Mouse (Mus musculus): Measurements from ENCODE around the gene Dnajb12.

The Dnajb12 gene

DNA sequence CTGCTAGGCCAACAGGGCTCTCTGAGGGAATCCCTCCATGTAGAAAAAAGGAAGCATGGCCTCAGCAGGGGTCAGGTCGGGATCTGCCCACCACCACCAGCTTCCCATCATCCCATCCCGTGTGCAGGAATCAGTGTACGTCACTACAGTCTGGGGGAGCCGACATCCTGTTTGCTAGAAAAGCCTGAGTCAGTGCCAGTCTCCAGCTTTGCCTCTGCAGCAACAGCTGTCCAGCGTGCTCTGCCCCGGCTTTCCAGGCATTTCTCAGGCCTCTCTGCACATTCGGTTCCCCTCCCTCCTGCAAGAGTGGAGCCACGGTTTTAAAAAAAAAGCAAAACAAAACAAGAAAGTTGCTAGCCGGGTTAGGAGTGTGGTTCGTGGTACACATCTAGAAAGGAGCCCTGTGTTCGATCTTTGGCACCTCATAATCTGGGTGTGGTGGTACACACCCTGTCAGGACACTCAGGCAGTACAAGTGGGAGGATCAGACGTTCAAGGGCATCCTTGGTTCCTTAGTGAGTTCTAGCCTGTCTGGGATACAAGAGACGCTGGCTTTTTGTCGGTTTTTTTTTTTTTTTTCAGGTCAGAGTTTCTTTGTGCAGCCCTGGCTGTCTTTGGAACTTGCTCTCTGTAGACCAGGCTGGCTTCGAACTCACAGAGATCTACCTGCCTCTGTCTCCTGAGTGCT, 40.3 kb downstream of the Dnajb12 start:
- no peak for DNase-seq (ENCODE audit: low spot score)

DNA sequence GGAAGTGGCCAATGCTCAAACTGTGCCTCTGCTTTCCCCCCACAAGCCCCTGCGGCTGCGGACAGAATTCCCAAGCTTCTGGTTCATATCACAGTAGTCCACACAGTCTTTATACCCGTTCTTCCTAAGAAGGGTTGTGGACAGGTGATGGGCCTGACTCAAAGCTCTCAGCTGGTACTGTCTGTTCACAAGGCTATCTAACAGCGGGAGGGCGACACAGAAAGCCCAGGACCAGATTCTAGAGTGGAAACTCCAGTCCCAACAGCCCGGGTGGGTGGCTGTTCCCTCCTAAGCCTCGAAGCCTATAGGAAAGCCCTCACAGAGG, 41.1 kb downstream of the Dnajb12 start:
- DNase-seq (ENCODE audit: low spot score) = no peak

DNA sequence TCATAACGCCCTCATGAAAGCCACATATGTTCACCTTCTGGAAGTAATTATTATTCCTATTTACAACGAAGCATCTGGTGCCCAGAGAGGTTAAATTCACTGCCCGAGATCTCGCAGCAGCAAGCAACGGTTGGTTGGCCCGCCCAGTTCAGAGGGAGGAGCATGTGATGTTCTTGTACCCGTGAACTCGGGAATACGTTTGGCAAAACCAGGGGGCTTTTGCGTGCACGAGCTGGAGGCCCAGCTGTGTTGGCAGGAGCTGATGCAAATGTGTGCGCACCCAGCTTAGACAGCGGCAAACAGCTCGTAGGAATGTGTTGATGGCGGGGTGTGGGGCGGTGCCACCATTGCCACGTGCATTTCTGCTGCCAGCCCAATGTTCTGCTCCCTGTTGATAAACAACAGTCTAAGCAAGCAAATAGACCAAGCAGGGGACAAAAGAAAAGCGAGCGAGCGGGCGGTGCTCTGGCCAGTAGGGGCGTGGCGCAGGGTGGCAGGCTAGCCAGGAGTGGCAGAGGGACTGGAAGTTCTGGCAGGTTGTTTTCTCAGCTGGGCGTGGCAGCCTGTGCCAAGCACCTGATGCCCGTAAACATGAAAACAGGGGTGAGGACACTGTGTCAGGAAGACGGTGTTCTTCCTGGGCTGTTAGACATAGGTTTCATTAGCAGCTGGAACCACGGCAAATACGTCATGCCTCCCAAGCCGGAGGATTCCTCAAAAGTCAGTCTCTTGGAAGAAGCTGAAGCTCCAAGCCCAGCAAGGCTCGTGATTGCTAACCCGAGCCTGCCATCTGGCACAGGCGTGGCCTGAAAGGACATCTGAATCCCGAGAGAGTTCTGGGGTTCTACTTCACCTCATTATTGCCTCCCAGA, 41.7 kb downstream of the Dnajb12 start:
- peak; percentile 43 for DNase-seq (ENCODE audit: low spot score)

DNA sequence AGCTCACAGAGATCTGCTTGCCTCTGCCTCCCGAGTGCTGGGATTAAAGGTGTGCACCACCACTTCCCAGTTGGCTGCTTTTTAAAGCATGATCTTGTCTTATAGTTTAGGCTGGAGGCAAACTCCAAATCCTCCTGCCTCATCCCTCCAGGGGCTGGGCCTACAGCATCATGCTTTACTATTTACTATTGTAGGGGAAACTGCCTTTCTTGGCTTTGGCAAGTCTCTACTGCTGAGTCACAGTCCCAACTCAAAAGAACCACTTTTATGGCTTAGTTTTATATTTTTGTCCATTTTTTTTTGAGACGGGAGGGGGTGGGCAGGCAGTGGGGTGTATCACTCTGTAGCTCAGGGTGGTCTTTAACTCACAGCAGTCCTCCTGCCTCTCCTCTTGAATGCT, 44.1 kb downstream of the Dnajb12 start:
- no peak for DNase-seq (ENCODE audit: low spot score)

DNA sequence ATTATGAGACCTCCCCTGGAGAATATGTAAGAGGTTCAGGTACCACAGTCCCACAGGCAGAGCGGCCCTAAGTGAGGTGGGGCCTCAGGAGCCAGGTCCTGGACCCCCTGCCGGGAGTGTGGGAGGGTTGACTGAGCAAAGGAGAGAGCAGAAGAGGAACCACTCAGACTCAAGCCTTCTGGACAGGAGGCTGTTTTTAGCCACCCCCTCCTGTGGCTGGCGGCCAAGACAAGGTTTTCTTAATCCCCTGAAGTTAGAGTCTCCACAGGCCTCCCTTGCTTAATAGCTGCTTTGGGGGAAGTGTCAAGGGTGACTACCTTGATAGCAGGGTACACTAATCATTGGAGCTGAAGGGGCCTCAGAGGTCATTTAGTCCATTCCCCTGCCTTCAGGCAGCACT, 44.9 kb downstream of the Dnajb12 start:
- no peak for DNase-seq (ENCODE audit: low spot score)

DNA sequence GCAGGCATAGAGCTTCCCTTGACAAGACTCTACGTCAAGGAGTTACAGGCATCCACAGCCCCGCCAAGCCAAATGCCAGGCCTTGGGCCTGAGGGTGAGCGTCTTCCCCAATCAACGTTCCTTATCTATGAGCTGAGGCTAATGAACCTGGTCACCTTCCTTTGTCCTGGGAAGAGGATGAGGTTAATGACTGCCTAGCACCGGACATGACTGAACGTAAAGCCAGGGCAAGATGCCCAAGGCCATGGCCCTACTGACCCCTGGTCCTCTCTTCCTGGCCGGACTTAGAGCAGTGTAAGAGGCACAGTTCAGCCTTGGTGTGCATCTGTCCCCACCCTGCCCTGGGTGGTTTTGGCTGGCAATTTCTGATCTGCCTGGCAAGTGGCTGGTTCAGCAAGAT, 49.8 kb downstream of the Dnajb12 start:
- no peak for DNase-seq (ENCODE audit: low spot score)

DNA sequence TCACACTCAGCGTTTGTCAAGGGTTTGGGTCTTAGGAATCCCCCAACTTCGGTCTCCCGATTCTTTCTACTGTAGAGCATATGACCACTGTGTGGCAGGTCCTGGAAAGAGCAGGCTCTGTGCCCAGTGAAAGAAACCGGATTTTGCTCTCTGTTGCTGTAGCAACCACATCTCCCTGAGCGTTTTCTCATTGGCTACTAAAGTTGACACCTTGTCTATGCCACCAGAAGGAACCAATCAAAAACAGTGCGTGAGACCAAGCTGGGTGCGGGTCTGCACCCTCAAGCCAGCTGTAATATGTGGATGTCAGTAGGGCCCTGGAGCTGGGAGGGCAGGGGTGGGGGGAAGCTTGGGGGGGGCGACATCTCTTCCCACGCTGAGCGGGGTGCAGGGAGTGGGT, 51.6 kb downstream of the Dnajb12 start:
- DNase-seq (ENCODE audit: low spot score) = no peak

DNA sequence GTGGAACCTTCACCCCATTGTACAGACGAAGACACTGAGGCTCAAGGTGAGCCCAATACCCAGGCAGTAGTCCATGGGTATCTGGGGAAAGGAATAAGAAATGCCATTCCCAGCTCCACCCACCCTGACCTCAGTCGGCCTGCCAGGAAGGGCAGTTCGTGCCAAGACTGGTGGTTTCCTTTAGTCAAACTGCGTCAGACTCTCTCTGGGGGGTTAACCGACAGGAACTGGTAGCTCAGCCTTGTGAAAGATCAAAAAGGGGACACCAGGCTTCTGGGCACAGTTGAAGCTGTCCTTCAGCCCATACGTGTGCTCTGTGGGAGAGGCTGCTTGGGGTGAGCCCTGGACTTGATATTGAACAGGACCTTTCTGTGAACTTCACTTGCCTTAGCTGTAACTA, 53.2 kb downstream of the Dnajb12 start:
- no peak for DNase-seq (ENCODE audit: low spot score)

DNA sequence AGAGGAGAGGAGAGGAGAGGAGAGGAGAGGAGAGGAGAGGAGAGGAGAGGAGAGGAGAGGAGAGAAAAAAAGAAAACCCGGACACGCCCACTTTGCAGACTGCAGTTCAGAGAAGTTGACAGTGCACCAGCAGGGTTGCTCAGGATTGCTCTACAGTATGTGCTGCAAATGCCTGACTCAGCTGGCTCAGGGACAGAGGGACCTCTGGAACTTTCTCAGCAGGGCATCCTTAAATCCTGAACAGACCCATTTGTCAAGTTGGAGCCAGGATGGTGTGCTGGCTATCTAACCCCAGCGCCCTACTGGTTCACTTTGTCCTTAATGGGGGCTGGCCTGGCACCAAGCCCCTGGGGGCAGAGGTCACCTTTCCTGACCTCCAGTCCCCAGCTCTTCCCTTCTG, 54.7 kb downstream of the Dnajb12 start:
- DNase-seq (ENCODE audit: low spot score) = no peak

DNA sequence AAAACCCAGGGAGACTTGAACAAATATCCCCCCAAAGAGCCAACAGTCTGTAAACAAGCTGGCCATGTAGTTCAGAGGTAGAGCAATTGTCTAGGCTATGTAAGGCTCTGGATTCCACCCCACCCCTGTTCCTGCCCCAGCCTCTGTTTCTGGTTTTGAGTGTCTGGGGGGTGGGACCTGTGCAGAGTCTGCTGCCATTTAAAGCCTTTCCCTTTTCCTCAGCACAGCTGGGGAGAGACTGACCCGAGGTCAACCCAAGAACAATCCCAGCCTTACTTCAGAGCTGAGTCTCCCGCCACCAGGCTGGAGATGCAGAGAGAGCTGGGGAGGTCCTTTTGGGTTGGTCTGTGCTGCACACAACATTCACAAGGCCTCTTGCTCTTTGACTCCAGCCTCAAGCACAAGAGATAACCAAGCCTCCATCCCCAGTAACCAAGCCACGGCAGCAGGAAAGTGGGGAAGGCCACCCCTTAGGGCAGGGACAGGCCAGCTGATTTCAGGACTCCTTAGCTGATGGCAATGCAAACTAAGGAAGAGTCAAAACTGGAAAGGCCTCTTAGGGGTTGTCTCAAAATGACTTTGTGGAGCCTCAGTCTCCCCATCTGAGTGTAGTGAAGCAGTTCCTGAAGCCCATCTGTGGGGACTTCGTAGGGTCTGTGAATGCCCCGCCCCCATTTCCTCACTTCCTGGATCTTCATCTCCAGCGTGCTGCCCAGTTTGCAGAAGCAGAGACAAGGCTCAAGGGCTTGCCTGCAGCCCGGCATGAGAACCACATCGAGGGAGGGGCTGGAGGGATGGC, 56.9 kb downstream of the Dnajb12 start:
- no peak for DNase-seq (ENCODE audit: low spot score)

DNA sequence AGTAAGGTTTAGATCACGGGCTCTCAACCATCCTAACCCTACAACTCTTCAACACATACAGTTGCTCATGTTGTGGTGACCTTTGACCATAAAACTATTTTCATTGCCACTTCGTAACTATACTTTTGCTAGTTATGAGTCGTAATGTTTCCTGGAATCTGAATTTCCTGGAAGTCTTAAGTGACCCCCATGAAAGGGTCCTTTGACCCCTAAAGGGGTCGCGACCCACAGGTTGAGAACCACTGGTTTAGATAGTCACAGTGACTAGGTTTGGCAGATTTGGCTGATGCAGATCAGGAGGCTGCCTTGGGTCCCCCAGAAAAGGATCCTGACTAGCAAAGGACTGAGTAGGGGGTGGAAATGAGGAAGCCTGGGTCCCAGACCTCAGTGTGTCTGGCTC, 59.3 kb downstream of the Dnajb12 start:
- no peak for DNase-seq (ENCODE audit: low spot score)

DNA sequence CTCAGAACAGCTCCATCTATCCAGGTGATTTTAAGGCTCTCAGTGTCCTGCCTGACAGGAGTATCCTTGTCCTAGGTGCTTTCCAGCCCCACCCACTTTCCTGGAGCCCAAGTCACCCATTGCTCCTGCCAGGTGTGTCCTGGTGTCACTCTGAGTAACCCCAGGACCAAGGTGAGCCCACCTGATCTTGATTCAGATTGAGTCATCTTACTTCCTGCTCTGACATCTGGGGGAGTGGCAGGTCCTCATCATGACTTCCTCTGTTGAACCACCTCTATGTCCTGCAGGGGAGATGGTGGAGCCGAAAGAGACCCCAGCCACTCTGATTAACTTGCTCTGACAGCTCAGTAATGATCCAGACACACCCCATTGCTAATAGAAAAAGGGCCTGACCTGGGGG, 59.7 kb downstream of the Dnajb12 start:
- DNase-seq (ENCODE audit: low spot score) = no peak

DNA sequence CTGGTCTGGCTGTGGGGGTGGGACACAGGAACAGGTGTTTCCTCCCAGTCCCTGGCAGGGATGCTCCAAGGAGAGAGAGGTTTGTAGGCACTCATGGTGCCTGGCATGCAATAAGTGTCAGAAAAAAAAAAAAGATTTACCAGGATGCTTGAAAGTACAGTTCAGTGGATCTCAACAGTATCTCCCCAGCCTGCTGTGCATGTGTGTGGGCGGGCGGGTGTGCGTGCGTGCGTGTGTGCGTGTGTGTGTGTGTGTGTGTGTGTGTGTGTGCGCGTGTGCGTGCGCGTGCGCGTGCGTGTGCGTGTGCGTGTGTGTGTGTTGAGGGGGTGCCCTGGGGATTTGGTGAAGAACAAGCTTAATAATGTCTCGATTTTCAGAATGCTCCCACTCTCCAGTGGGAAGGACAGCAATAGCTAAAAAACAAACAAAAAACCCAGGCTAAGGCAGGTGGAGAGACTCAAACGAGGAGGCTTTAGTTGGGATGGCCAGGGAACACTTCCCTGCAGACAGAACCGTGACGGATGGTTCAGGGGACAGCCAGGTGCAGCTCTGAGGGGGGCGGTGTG, 63.0 kb downstream of the Dnajb12 start:
- no peak for DNase-seq (ENCODE audit: low spot score)

DNA sequence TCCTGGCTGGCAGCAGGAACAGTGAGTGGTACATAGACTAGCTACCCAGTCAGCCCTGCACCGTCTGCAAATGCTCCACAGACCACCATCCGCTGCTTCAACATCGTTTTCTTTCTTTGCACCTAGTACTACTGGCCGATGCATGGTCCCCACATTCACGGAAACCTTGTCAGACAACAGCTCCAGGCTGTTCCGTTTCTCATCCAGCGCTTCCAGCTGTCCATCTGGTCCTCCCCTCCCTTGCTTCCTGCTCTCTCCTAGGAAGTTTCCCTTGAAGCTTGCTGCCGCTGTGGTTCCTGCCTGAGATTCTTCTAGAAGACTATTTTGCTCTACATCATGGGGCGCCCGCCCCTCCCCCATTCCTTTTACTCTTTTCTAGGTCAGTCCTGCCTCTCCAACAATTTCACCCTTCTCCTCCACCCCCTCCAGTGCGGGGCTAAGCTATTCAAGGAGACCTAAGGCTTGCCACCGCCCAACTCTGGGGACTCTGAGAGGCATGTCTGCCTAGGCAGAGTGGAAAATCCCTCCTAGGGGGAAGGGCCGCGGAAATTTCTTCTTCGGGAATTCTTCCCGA, 63.6 kb downstream of the Dnajb12 start:
- DNase-seq (ENCODE audit: low spot score) = no peak

DNA sequence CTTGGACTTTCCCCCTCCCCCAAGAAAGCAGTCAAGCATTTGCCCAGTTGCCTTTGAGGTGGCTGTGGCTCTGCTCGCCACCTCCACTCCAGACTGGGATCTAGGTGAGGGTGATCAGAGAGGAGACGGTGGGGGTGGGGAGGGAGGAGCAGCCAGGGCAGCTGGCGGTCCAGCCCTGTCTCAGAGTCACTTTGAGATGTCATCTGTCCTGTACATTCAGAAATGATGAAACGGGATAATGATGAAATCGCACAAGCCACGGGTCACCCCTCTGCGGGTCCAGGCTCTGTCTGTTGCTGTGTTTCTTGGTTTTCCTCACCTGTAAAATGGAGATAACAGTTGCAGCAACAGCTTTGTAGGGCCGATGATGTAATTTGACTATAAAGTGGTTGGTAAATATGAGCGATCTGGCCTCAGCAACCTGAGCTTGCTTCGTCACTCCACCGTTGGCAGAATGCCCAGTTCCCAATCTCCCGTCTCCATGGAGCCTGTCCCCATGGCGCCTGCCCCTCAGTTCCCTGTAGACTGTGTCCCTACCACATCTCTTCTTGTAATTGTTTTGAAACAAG, 64.1 kb downstream of the Dnajb12 start:
- no peak for DNase-seq (ENCODE audit: low spot score)

DNA sequence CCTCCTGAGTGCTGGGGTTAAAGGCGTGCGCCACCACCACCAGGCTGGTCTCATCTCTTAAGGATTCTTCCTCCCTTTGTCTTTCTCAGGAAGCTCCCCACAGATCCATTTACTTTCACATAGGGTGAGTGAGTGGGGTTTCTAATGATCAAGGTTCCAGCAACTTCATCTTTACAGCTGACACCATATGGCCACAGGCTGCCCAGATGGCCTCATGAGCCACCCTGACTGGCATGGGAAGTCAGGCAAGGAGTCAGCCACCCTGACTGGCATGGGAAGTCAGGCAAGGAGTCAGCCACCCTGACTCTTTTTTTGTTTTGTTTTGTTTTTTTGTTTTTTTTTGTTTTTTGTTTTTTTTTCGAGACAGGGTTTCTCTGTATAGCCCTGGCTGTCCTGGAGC, 66.1 kb downstream of the Dnajb12 start:
- no peak for DNase-seq (ENCODE audit: low spot score)

DNA sequence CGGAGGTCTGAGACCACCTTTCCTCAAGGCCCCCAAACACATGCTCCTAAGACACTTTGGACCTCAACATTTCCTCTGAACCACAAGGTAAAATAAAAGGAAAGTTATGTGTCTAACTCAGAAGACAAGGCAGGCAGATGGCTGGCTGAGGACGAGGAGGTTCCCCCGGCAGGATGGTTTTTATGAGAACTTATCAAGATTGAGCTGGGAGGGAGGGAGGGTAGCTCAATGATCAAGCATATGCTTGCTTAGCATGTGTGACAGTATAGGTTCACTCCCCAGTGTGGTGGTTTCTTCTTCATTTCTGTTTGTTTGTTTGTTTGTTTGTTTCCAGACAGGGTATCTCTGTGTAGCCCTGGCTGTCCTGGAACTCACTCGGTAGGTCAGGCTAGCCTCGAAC, 67.0 kb downstream of the Dnajb12 start:
- DNase-seq (ENCODE audit: low spot score) = no peak

DNA sequence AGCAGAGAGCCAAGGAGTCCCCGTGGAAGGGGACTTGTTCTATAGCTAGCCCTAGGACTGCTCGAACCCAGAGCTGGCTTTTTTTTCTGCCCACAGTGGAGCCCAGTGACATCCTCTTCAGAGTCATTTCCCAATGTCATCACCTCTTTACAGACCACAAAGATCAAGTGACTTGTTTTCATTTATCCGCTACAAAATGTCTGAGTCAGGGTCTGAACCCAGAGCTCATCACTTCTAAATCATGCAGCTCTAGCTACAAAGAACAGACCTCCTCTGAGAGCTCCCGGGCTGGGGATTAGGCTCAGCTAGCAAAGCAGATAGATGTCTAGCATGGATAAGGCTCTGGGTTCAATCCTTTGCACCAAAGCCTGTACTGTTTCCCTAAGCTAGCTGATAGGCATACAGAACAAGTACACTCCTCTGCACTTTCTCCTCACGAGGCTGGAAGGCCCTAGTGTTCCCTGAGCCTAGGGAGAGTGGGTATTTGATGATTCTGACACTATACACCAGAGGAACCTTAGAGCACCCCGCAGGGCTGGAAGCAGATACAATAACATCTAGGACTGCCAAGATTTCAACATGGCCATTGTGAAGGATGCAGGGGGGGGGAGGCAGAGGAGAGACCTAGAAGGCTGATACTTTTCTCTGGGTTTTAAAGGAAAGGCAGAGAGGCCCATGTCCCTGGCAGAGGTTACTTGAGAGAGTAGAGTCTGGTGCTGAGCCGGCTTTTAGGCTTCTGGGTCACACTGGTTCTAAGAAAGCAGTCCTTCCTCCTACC, 68.1 kb downstream of the Dnajb12 start:
- DNase-seq (ENCODE audit: low spot score) = no peak

DNA sequence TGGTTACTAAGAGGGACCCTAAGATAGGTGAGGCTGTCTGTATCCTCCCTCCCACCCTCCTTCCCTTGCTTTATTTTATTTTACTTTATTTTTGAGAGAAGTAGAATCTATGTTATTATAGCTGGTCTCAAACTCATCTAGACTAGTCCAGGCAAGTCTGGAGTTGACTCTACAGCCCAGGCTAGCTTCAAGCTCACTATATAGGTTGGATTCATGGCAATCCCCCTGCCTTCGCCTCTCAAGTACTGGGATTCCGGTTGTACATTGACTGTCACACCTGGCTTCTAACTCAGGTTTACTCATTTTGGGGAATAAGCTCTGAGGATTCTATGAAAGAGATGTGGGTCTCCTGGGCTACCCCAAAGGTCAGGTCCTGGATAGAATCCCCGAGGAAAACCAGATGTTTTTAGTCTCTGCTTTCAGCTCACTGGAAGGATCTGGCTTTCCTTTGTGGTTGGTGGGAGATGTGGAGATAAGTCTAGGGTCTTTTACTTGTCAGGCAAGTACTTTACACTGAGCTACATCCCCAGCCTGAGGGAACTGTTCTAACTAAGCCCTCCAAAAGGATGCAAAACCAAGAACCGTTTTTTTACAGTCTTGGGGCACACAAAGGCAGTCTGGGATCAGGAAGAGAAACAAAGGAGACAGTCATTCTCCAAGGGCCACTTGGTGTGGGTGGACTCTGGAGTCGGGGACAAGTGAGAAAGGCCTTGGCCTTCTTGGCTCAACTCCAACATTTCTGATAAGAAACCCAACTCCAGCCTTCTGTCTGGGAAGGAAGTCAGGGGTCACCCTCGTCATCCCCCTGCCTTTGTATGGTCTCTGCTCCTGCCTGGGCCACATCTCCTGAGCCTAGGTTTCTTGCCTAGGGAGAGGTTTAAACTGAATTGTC, 69.3 kb downstream of the Dnajb12 start:
- peak; percentile 48 for DNase-seq (ENCODE audit: low spot score)
